Mouse (Mus musculus) CH12.LX (cell line): Measurements from ENCODE around the gene Cant1. TPM values are rescaled to one million over a fixed set of nuclear protein-coding genes. Genes with fewer than 3 reads are reported as not detected.
A peak's percentile ranks its signal among the peaks of the same experiment; 100 is the strongest.

ENCODE experiments used
- DNase-seq: peaks from one replicate; pipeline ENCODE4 v3.0.0-alpha.2; 2013; ENCODE audit errors: extremely low read depth
- H3K27ac ChIP-seq: 2 replicates; pipeline ENCODE4 v1.5.1; 2012; ENCODE audit warnings: low read depth, mild to moderate bottlenecking, control low read depth, moderate library complexity; ENCODE audit not compliant: insufficient read depth
- H3K27me3 ChIP-seq: replicated peaks from 2 replicates; pipeline ENCODE3; 2012; ENCODE audit warnings: inconsistent platforms
- H3K36me3 ChIP-seq, 2 experiments: replicated peaks in 1 of 2; 2 replicates each; pipeline versions ENCODE3 to v1.6.1; 2012; ENCODE audit warnings: inconsistent platforms in 1 of 2, low read length in 1 of 2, mild to moderate bottlenecking in 1 of 2, mixed read lengths in 1 of 2, moderate library complexity in 1 of 2; ENCODE audit not compliant: control insufficient read depth in 1 of 2, insufficient read depth in 1 of 2
- H3K4me1 ChIP-seq, 2 experiments: 2 replicates each; pipeline ENCODE4 v1.6.1; 2012; ENCODE audit warnings: inconsistent platforms in 1 of 2, moderate library complexity in 1 of 2; ENCODE audit not compliant: insufficient read depth in 2 of 2, control insufficient read depth in 1 of 2
- H3K4me2 ChIP-seq: 2 replicates; pipeline ENCODE4 v1.6.1; 2012; ENCODE audit warnings: low read depth, mild to moderate bottlenecking, control low read depth; ENCODE audit not compliant: poor library complexity, insufficient read depth, severe bottlenecking
- H3K4me3 ChIP-seq, 3 experiments: fragments of 150-350 bp in 1 of 3; sonication (generic) in 1 of 3; replicated peaks in 1 of 3; 2 replicates each; pipeline versions ENCODE3 to v1.5.1; 2011 to 2012; ENCODE audit warnings: low read depth in 2 of 3, low read length in 2 of 3, mild to moderate bottlenecking in 2 of 3, moderate library complexity in 2 of 3, control low read depth in 1 of 3, improper control_type of control experiment in 1 of 3, inconsistent platforms in 1 of 3, mixed read lengths in 1 of 3; ENCODE audit not compliant: poor library complexity in 1 of 3
- H3K79me2 ChIP-seq: replicated peaks from 2 replicates; pipeline ENCODE4 v1.6.1; 2012; ENCODE audit warnings: mild to moderate bottlenecking, moderate library complexity; ENCODE audit not compliant: control insufficient read depth, poor library complexity, insufficient read depth, severe bottlenecking; ENCODE audit errors: extremely low read depth
- H3K9ac ChIP-seq: 2 replicates; pipeline ENCODE4 v1.6.1; 2012; ENCODE audit warnings: low read depth, mild to moderate bottlenecking, control low read depth, moderate library complexity; ENCODE audit not compliant: insufficient read depth
- H3K9me3 ChIP-seq: replicated peaks from 2 replicates; pipeline ENCODE3; 2012; ENCODE audit warnings: low read length, inconsistent platforms, mixed read lengths
- CHD1 ChIP-seq: IDR thresholded peaks from 2 replicates; pipeline ENCODE4 v1.6.1; 2012; ENCODE audit warnings: low read depth, low read length, improper control_type of control experiment, inconsistent platforms
- CHD2 ChIP-seq: IDR thresholded peaks from 2 replicates; pipeline ENCODE4 v1.6.1; 2011; ENCODE audit warnings: low read length, improper control_type of control experiment
- CTCF ChIP-seq, 2 experiments: IDR thresholded peaks in 1 of 2; conservative IDR thresholded peaks in 1 of 2; 2 replicates each; pipeline ENCODE4 v1.5.1; 2011 to 2012; ENCODE audit warnings: low read depth in 2 of 2, low read length in 2 of 2, improper control_type of control experiment in 1 of 2, inconsistent platforms in 1 of 2, mild to moderate bottlenecking in 1 of 2, moderate library complexity in 1 of 2
- E2F4 ChIP-seq: IDR thresholded peaks from 2 replicates; pipeline ENCODE4 v1.6.1; 2011; ENCODE audit warnings: low read depth, low read length, improper control_type of control experiment; ENCODE audit not compliant: insufficient replicate concordance
- ELF1 ChIP-seq: IDR thresholded peaks from 2 replicates; pipeline ENCODE4 v1.6.1; 2014; ENCODE audit warnings: low read depth, mild to moderate bottlenecking, inconsistent platforms, low read length, improper control_type of control experiment
- EP300 ChIP-seq: IDR thresholded peaks from 2 replicates; pipeline ENCODE4 v1.6.1; 2011; ENCODE audit warnings: low read length, improper control_type of control experiment
- HCFC1 ChIP-seq: IDR thresholded peaks from 2 replicates; pipeline ENCODE4 v1.6.1; 2012; ENCODE audit warnings: low read depth, mild to moderate bottlenecking, inconsistent platforms, low read length, improper control_type of control experiment
- JUN ChIP-seq: IDR thresholded peaks from 2 replicates; pipeline ENCODE4 v1.6.1; 2011; ENCODE audit warnings: low read depth, mild to moderate bottlenecking, low read length, improper control_type of control experiment, moderate library complexity; ENCODE audit not compliant: insufficient read depth
- MAX ChIP-seq: IDR thresholded peaks from 2 replicates; pipeline ENCODE4 v1.6.1; 2011; ENCODE audit warnings: low read length, improper control_type of control experiment
- MAZ ChIP-seq: IDR thresholded peaks from 2 replicates; pipeline ENCODE4 v1.6.1; 2012; ENCODE audit warnings: low read depth, mild to moderate bottlenecking, inconsistent platforms, low read length, improper control_type of control experiment, moderate library complexity
- MYC ChIP-seq: IDR thresholded peaks from 2 replicates; pipeline ENCODE4 v1.6.1; 2011; ENCODE audit warnings: low read depth, mild to moderate bottlenecking, improper control_type of control experiment, low read length
- NRF1 ChIP-seq: IDR thresholded peaks from 2 replicates; pipeline ENCODE4 v1.6.1; 2014; ENCODE audit warnings: low read depth, mild to moderate bottlenecking, inconsistent platforms, low read length, improper control_type of control experiment, moderate library complexity
- PAX5 ChIP-seq: IDR thresholded peaks from 2 replicates; pipeline ENCODE4 v1.6.1; 2012; ENCODE audit warnings: low read length, inconsistent platforms, mixed read lengths
- POLR2A ChIP-seq: IDR thresholded peaks from 2 replicates; pipeline ENCODE4 v1.6.1; 2011; ENCODE audit warnings: low read depth, mild to moderate bottlenecking, improper control_type of control experiment, low read length
- RAD21 ChIP-seq: IDR thresholded peaks from 2 replicates; pipeline ENCODE4 v1.6.1; 2011; ENCODE audit warnings: low read depth, mild to moderate bottlenecking, low read length, improper control_type of control experiment, moderate library complexity
- SMC3 ChIP-seq: IDR thresholded peaks from 2 replicates; pipeline ENCODE4 v1.6.1; 2011; ENCODE audit warnings: low read depth, low read length, improper control_type of control experiment
- UBTF ChIP-seq: IDR thresholded peaks from 2 replicates; pipeline ENCODE4 v1.6.1; 2012; ENCODE audit warnings: low read depth, mild to moderate bottlenecking, inconsistent platforms, low read length, improper control_type of control experiment, moderate library complexity
- USF1 ChIP-seq: IDR thresholded peaks from 2 replicates; pipeline ENCODE4 v1.6.1; 2014; ENCODE audit warnings: low read depth, mild to moderate bottlenecking, inconsistent platforms, low read length, improper control_type of control experiment
- USF2 ChIP-seq: conservative IDR thresholded peaks from 2 replicates; pipeline ENCODE4 v1.6.1; 2011; ENCODE audit warnings: low read depth, low read length, improper control_type of control experiment
- ZC3H11A ChIP-seq: IDR thresholded peaks from 2 replicates; pipeline ENCODE4 v1.6.1; 2012; ENCODE audit warnings: low read depth, mild to moderate bottlenecking, inconsistent platforms, low read length, improper control_type of control experiment
- ZKSCAN1 ChIP-seq: IDR thresholded peaks from 2 replicates; pipeline ENCODE4 v1.6.1; 2012; ENCODE audit warnings: low read depth, inconsistent platforms, low read length, improper control_type of control experiment, borderline replicate concordance
- ZNF384 ChIP-seq: IDR thresholded peaks from 2 replicates; pipeline ENCODE4 v1.6.1; 2012; ENCODE audit warnings: low read depth, low read length, improper control_type of control experiment, inconsistent platforms
- dilution Hi-C: fragments of 300-500 bp; cut with MboI; formaldehyde crosslinking; loops from 2 replicates; pipeline ENCODE4 v1.14.3; 2020; ENCODE audit warnings: low sequenced_read_pairs; ENCODE audit not compliant: extremely low pct_unique_long_range_greater_than_20kb, extremely low pct_ligation_motif_present
- in situ Hi-C: fragments of 300-500 bp; cut with MboI; formaldehyde crosslinking; loops from 3 replicates; pipeline ENCODE4 v1.14.3; 2019; ENCODE audit warnings: low sequenced_read_pairs, low pct_ligation_motif_present, low pct_unique_long_range_greater_than_20kb, mixed read lengths
- polyA plus RNA-seq: library from polyadenylated mRNA; unstranded; fragments of >175 nt; gene quantifications from 2 replicates; pipeline ENCODE4 v1.2.1, GENCODE M21; 2012; ENCODE audit warnings: low read depth; ENCODE audit not compliant: insufficient read length
- total RNA-seq, 2 experiments: library from RNA; depleted of rRNA; stranded (reverse); fragments of 300-350 nt in 1 of 2; fragments of >200 nt in 1 of 2; gene quantifications; 2 replicates each; pipeline ENCODE4 v1.2.3; 2012 to 2014

The Cant1 gene
- total and polyA plus RNA-seq, 3 experiments: 28.8 to 40.2 (median 31.2) TPM

- peaks cover 0 to 2% of the 10 kb centered on the region in 2 experiments; a peak in 1 of 4 replicates for H3K4me1 ChIP-seq
- dilution Hi-C loops: no loop called here
- H3K27ac ChIP-seq: no peak overlapping the region
Observed at GRCm38 (mm10) chr11:118467441-118468035, 48.7 kb upstream of the Cant1 start.

GRCm38 (mm10) chr11:118460280-118460679 lies 41.4 kb upstream of the Cant1 start:
- peak; percentile 49 for DNase-seq
- in situ Hi-C loops (no loop called here), dilution Hi-C loops (no loop called here)
- H3K36me3 ChIP-seq: no peaks in the 10 kb centered on the region
- H3K4me2 ChIP-seq: no peak overlapping the region
- H3K27me3 ChIP-seq: peaks cover 71% of the 10 kb centered on the region
- H3K27ac ChIP-seq: no peak overlapping the region
- TF ChIP-seq E2F4 (no peak), PAX5 (no peak), RAD21 (peak; percentile 18), CTCF (conservative IDR thresholded peaks at IDR 0.05 in 1 of 2, IDR thresholded peaks at IDR 0.05 in 1 of 2; ENCODE audit: low read depth in 2 of 2, low read length in 2 of 2) (peak; percentile 67 to 89), MAZ (no peak)
- H3K4me3 ChIP-seq: no peak overlapping the region
- H3K9me3 ChIP-seq: peaks cover 4% of the 10 kb centered on the region
- H3K79me2 ChIP-seq: no peaks in the 10 kb centered on the region
- H3K4me1 ChIP-seq: peaks cover 11 to 14% of the 10 kb centered on the region in 2 experiments
- no peak overlapping the region for H3K9ac ChIP-seq

More at GRCm38 (mm10) chr11:118467441-118468035, 48.7 kb upstream of the Cant1 start:
- H3K4me3 ChIP-seq: no peak overlapping the region
- no peak overlapping the region for H3K9ac ChIP-seq
- H3K36me3 ChIP-seq: no peaks in the 10 kb centered on the region
- DNase-seq: no peak
- TF ChIP-seq PAX5 (no peak), USF2 (no peak), ELF1 (no peak), ZNF384 (no peak), HCFC1 (no peak), CHD2 (no peak)
- no peaks in the 10 kb centered on the region for H3K9me3 ChIP-seq
- H3K79me2 ChIP-seq: no peaks in the 10 kb centered on the region
- H3K27me3 ChIP-seq: peaks cover 76% of the 10 kb centered on the region
- no peak overlapping the region for H3K4me2 ChIP-seq
- in situ Hi-C loops: no loop called here

DNA sequence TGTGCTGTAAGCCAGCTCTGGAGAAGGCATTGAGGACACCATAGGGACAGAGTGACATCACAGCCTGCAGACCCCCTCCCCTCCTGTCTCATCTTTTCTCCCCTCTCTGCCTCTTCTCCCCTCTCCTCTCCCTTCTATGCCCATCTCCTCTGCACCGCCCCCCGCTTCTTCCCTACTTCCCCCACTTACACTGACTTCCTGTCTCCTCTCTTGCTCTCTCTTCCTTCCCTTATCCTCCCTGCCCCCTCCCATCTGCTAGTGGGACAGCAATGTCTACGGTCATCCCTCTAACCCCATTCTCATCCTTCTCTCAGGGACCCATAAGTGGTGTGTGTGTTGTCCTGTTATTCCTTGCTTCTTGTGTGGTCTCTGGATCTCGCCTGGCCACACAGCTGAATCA lies 40.6 kb upstream of the Cant1 start:
- no peak for DNase-seq
- H3K4me3 ChIP-seq: no peak overlapping the region
- in situ Hi-C loops (no loop called here), dilution Hi-C loops (no loop called here)
- no peaks in the 10 kb centered on the region for H3K36me3 ChIP-seq
- H3K27ac ChIP-seq: no peak overlapping the region
- no peak overlapping the region for H3K9ac ChIP-seq
- H3K79me2 ChIP-seq: no peaks in the 10 kb centered on the region
- TF ChIP-seq E2F4 (no peak), CHD1 (no peak), PAX5 (no peak), NRF1 (no peak), POLR2A (no peak), UBTF (no peak), USF1 (no peak), MAZ (no peak), JUN (no peak), ZKSCAN1 (no peak), ELF1 (no peak), ZC3H11A (no peak), RAD21 (no peak), EP300 (no peak), MAX (no peak), MYC (no peak), SMC3 (no peak)
- H3K4me1 ChIP-seq: peaks cover 11 to 14% of the 10 kb centered on the region in 2 experiments
- peaks cover 4% of the 10 kb centered on the region for H3K9me3 ChIP-seq
- peaks cover 72% of the 10 kb centered on the region for H3K27me3 ChIP-seq
- peak overlapping the region; percentile 25; the same call in 1 of the 2 replicates for H3K4me2 ChIP-seq
